Mouse (Mus musculus): ENCODE measurements around the gene Usp1. TPM values are rescaled to one million over a fixed set of nuclear protein-coding genes. Genes with fewer than 3 reads are reported as not detected.

Gene Usp1
- total RNA-seq, 2 experiments from 2014 or later, result 26.7 to 27.3 TPM

GRCm38 (mm10) chr4:98984701-98985100, 61.1 kb downstream of the Usp1 start:
- DNase-seq, result no peak

Other genes starting within 250 kb of the Usp1 start
- gene L1td1, start 197.1 kb upstream of the Usp1 start, total RNA-seq (2021), result not detected
- 1 to 10 TPM; 2.3 to 3.3 TPM for gene Kank4, start 106.3 kb upstream of the Usp1 start, total RNA-seq (2021)
- gene I0C0044D17Rik, start 100.0 kb upstream of the Usp1 start, total RNA-seq (2021), result not detected
- gene Angptl3, start 107.1 kb downstream of the Usp1 start, total RNA-seq (2021), result under 1 TPM; 0.47 to 0.66 TPM
- gene Dock7, start 197.1 kb downstream of the Usp1 start, total RNA-seq (2021), result 10 to 100 TPM; 33.4 to 35.9 TPM

Measured in layer of hippocampus, postnatal 36 days (tissue).